Mouse (Mus musculus) cerebellum, postnatal 36 days (tissue): ENCODE data around the gene Sostdc1.

Source experiments
- DNase-seq, 2 experiments: peaks; one replicate each; pipeline ENCODE4 v3.0.0; 2021 to 2022; ENCODE audit warnings: mixed read lengths in 2 of 2

Sostdc1 gene

DNA sequence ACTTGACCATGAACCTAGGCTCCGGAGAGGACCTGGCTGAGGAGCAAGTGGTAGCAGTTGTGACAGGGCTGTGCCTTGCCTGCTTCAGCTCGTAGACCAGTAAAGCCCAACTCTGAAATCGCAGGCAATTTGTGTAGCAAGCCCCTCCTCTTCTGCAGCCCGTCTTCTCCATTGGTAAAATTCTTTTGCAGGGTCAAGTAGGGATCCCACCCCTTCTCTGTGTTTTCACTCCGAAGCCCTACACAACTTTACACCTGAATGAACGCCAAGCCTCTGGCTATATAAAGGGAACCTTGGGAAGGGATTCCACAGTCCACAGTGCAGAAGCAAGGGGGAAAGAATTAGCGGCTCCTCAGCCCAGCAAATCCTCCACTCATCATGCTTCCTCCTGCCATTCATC, at the start of gene Sostdc1:
Gene Sostdc1 (plus strand): TSS at position 224 of the 400 bp plus-strand sequence.
- no peak for DNase-seq

DNA sequence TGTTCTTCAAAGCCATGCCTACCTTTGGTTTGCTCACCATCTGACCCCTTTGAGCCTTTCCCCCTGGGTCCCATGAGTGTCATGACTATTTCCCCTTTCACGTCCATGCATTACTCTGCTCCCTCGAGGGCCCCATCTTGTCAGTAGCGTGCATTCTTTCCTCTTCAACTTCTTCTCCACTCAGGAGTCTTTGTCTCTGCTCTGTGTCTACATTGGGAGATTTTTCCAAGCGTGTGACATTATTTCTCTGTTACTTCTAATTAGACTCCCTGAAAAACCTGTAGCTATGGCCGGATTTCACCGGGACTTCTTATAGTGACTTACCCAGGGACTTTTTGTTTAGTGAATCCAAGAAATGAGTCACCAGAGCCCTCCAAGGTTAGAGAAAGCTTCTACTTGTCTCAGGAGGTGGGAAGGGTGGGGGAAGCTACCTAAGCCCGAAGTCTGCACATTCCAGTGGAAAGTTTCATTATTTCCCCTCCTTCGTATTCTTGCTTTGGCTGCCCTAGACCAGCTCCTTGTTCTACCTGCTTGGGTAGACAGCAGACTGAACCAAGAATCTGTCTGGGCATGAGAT, 46.2 kb upstream of the Sostdc1 start:
- DNase-seq: no peak

DNA sequence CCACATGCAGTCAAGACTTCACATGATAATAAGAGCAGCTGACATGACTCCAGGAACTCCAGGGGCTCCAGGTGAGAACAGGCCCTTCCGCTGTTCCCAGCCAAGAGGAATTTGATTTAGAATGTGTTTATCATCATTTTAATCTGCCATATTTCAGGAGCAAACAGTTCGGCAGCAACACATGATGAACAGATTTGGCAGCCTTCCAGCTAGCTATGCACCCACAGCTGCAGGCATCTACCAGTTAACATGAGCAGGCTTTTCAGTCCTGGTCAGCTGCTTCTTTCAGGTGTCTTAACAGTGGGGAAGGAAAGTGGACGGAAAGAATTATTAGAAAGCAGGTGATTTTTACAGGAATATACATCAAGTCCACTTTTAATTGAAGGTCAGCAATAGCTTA, 39.1 kb upstream of the Sostdc1 start:
- DNase-seq: no peak

DNA sequence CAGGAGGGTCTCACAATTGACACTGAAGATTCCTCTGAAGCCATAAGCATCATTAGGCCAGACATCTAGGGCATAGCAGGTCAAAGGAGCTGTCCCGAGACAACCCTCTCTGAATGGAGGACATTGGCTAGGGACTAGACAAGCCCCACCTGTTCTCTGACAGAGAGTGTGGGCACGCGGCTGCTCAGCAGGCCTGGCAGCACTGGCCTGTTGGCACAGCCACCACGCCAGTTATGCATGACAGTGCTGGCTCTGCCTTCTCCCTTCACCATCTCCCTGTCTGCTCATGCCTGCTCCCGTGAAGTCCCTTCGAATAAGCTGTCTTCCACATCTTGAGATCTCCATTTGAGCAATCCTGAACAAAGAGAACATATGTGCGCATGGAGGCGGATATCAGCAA, 24.3 kb upstream of the Sostdc1 start:
- peak; percentile 56 to 70 for DNase-seq

DNA sequence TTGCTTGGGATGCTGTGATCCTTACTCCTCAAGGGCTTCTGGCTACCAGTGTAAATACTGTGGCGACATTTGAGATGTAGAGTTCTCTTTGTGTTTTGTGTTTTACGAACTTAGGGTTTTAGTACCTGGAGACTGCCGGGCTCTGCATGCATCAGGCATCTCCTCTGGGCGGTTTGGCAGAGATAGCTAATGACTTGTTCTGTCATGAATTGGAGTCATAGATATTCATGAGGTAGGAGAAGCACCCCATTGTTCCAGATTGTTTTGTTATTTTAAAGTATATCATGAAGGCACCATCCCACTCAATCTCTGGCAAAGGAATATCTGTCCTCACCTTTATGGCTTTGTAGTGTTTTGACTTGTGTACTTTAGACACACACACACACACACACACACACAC, 23.5 kb upstream of the Sostdc1 start:
- DNase-seq: no peak

DNA sequence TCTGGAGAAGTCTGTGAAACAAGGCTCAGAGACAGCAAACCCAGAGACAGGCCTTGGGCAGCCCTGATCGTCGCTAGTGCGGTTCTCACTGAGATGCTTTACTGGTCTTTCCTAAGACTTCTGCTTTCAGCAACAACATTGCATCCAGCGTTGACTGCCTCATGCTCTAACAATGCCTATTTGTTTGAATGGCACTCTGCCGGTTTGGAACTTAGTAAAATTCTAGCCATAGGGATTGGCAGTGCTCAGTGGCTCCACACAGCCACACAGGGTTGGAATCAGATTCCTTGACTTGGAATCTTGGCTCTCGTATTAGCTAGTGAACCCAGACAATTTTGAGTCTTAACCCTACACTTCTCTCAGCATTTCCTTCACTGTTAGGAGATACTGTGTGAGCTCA, 22.6 kb upstream of the Sostdc1 start:
- DNase-seq: no peak

DNA sequence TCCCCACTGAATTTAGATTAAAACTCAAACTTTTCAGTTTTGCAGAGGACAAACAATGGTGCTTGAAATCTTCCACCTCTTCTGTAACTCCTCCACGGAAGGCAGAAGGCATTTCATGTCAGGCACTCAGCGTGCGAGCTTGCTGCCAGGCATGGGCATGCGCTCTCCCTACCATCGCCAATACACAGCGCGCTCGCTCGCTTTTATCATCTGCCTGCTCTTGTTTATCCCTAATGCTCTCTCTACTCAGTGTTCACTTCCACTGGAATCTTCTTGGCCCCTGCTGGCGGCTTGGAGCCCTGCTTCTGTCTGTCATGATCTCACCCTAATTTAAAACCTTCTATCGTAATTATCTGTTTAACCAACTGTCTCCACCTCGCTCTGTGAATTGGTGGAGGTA, 11.6 kb upstream of the Sostdc1 start:
- DNase-seq: peak in 1 of 2 experiments; percentile 16

DNA sequence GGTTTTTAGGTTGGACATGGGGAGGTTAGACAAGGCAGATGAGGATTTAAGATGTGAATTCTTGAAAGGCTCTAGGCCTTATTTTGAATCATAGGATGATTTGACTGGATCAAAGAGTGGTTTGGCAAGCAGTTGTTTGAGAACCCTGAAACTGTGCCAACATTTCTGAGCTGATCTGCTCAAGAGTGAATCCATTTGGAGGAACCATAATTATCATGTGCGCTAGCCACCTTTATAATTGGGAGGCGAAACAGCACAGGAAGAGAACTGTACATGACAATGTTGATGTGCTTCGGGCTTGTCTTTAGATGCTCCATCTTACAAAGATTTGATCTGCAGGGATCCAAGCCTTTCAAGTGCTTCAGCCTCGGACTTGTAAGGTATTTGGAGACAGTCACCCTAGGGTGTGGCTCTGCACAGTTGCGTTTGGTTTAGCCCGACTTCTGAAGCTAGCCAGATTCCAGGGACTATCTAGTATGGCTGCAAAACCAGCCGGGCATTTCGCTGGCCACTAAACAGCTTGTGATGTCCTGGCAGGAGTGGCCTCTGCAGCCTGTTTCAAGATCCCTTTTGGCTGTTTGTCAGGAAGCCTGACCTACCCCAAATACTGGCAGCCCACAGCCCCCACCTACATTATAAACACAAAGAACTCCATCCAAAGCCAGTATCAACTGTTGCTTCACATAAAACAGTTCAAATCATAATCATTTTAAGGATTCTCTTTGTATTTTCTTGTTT, 10.9 kb upstream of the Sostdc1 start:
- DNase-seq: no peak

DNA sequence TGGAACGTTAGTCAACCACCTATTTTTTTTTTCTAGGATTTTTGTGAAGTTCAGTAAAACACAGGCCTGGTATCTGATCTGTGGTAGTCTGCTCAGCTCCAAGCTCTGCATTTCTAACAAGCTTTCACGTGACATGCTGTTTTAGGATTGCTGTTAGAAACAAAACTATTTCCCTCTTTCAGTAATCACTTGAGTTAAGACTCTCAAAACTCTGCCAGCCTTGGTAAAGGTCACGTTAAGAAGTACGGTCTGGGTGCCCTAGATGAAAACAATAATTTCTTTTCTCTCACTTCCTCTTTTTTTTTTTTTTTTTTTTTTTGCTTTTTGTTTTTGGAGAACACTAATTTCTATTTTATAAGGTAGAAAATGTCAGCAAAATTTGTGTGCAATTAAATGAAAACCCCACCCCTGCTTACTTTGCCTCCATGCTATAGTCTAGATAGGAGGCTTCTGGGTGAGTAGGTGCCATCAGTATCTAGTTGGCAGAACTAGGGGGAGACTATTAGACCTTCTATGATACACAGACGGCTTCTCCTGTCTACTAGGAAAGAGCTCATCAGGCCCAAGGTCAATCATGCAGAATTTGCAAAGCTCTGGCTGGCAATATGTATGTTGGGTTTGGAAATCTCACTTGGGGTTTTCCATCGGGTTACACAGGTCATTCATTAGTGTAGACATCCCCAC, 5.1 kb upstream of the Sostdc1 start:
- no peak for DNase-seq

DNA sequence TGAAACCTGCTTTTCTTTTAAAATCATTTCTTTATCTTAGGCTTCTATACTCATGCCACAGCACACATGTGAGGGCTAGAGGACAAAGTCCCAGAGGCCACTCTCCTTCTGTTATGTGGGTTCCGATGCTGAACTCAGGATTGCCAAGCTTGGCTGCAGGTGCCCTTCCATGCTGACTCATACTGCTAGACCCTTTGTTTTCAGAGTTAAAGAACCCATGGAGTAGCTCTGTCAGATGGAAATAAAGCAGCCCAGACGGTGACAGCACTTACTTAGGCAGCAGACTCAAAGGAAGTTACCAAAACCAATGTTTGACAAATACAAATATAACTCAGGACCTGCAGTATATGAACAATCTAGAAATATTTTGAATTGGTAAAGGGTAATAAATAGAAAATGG, 924 bp upstream of the Sostdc1 start:
- DNase-seq: no peak

DNA sequence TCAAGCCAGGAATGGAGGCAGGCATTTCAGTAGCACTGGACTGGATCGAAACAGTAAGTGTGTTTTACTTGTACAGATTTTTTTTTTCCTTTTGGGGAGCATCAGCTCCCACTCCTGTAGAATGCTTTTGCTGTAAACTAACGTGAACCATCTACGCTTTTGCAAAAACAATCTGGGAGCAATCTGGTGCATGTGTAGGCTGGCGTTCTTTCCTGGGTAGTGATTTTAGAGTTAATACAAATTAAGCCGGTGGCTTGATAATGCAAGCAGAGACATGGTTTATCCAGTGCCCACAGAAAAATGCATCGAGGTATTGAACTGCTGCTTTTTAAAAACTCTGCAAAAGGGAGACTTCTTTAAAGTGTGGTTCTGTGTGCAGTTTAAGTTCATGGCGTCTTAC, 507 bp downstream of the Sostdc1 start:
- DNase-seq: no peak

DNA sequence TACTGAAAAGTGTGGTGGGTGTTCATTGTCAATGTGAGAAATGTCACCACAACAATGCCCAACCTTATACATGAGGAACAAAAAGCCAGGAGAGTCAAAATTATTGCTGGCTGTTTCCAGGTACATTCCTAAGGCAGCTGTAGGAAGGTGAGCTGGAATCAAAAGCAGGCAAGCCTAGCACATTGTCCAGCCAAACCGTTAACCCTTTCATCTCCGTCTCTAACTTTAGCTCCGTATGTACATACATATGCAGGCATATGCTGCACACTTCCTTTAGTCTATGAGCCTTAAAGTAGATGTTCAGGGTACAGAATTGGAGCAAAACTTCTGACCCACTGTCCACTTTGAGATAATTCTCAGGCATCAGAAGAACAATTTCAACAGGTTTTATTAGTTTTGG, 1.6 kb downstream of the Sostdc1 start:
- DNase-seq: no peak

DNA sequence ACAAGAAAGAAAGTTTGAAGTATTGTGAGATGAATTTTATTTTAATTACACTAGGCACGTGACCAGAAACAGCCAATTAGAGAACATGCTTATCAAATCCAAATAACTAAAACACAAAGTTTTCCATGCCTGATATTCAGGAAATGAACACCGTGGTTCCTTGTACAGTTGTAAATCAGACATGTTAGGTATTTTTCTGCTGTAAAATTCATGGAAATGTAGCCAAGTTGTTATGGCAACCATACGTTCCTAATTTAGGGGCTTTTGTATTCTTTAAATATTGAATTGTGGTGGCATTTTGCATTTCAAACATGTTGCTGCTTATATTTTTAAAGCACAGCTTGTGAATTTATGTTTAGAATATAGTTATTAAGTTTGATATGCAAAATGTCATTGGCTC, 2.1 kb downstream of the Sostdc1 start:
- DNase-seq: no peak

DNA sequence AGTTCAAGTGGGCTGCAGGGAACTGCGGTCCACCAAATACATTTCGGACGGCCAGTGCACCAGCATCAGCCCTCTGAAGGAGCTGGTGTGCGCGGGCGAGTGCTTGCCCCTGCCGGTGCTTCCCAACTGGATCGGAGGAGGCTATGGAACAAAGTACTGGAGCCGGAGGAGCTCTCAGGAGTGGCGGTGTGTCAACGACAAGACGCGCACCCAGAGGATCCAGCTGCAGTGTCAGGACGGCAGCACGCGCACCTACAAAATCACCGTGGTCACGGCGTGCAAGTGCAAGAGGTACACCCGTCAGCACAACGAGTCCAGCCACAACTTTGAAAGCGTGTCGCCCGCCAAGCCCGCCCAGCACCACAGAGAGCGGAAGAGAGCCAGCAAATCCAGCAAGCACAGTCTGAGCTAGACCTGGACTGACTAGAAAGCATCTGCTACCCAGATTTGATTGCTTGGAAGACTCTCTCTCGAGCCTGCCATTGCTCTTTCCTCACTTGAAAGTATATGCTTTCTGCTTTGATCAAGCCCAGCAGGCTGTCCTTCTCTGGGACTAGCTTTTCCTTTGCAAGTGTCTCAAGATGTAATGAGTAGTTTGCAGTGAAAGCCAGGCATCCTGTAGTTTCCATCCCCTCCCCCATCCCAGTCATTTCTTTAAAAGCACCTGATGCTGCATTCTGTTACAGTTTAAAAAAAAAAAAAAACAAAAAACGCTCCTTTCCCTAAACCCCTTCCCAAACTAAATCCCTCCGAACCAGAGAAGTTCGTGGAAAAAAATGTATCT, 3.3 kb downstream of the Sostdc1 start:
- DNase-seq: peak; percentile 16 to 23

DNA sequence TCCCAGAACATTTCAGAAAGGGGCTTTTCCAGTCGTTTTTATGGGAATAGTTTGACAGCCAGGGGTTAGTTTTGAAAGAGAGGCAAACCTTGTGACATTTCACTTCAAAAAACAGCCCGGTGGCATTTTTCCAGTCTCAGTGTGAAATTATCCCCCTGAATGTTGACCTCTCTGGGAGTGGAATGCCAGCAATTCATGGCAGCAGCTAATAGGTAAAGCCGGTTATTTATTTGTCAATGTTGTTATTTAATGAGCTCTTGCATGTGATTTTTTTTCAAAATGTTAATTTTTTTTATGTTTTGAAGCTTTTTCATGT, 3.8 kb downstream of the Sostdc1 start:
- DNase-seq: no peak

DNA sequence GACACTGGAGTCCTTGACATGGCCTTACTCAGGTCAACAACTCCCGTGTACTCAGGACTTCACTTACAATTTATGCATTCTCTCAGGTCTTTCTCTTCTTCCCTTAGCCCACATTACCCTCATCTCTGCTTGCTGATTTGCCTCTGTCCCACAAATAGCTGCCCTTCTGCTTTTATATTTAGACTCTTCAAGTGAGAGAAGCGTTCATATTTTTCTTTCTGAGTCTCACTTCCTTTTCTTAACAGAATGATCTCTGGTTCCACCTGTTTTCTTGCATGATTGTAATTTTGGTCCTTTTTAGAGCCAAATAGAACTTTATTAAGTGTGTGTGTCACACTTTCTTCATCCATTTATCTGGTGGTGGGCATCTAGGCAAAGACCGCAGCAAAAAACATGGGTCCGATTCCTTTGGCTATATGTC, 12.2 kb downstream of the Sostdc1 start:
- DNase-seq: no peak

DNA sequence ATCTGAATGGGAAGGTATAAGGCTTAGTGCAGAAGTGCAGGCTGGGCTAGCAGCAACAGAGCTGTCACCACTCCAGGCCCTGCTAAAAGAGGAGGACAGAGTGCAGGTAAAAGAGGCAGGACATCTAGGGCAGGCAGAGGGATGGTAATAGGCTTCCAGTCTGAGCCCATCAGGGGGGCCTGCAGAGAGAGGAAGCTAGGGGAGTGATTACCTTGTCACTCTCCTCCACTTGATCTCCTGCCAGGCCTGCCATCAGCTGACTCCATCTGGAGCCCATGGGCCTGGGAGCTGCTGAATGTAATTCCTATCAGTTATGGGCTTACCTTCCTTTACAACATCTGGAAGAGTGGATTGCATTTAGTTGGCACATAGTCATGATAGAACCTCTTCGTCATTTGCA, 18.7 kb downstream of the Sostdc1 start:
- DNase-seq: no peak

DNA sequence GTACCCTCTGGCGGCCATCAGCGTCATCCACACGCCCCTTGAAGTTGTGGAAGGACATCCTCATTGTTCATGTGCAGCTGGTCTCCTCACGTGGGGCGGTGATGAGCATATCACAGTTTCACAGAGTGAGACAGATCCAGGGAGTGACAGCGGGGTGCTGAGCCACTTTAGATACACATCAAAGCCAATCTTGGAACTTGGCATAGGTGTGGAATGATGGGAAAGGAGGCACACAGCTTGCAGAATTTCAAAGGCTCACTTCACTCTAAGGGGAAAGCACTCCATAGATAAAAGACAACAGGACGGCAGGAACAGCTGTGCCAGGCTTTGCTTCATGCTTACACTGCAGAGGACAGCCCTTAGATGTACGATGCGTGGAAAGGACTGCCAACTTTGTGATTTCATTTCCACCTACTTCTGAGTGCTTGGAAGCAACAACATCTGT, 19.9 kb downstream of the Sostdc1 start:
- no peak for DNase-seq

DNA sequence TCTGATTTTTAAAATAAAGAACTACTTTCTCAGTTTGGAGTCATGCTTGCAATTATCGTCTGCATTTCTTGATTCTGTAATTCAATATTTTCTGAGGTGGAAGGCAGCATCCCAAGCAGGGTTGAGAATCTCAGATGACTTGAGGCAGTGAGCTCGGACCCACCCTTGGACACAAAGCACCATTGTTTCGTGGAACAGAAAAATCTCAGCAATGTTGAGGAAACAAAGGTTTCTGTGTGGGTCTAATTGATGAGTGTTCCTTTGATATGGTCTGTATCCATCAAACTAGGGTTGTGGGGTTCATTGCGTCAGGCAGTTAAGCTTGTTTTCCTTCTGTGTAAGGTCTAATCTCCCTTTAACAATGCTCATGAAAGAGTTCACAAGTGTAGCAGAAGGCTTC, 30.2 kb downstream of the Sostdc1 start:
- no peak for DNase-seq

DNA sequence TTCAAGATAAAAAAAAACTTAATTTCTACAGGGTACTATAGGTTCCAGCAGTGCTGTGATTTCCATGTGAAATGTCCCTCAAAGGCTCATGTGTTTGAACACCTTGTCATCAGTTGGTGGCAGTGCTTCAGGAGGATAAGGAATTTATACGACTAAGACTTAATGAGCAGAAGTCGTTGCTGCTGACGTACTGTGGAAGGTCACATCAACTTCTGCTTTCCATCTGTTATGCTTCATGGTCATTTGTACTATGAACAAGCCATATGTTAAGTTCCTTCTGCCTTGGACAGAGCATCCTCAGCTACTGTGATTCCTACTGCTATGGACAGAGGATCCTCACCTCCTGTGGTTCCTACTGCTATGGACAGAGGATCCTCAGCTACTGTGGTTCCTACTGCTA, 46.1 kb downstream of the Sostdc1 start:
- DNase-seq: no peak

DNA sequence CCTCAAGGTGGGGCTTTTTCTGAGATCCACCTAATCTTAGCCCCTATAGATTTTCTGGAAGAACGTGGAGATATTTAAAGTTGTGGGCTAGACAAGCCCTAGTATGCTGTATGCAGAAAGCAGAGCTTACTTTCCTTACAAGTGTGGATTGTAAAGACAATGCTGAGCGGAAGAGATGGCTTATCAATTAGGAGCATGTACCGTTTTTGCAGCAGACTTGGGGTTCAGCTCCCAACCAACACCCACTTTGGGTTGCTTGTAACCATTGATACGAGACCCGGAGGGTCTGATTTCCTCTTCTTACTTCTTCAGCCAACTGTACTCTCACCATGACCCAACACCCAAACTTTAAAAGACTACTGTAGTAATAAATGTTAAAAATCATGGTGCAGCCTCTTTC, 46.8 kb downstream of the Sostdc1 start:
- no peak for DNase-seq

DNA sequence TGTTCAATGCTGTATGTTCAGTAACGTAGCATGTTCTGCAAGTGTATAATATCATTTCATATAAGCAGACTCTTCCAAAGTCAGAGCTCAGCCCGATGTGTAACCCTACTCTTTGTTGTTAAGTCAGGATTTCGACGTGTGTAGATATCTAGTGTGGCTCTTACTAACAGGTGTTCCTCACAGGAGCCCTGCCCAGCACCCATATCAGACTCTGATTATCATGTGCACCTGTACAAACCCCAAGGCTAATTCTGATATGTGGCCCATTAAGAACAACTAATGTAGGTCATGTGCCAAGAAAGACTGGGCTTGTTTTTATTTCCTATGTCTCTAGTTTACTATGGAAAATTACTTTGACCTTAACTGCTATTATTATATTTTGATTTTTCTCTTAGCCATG, 50.1 kb downstream of the Sostdc1 start:
- DNase-seq: no peak
